Comparison of ENCODE assay signal across 9 mouse cellular contexts in the genomic region with DNA sequence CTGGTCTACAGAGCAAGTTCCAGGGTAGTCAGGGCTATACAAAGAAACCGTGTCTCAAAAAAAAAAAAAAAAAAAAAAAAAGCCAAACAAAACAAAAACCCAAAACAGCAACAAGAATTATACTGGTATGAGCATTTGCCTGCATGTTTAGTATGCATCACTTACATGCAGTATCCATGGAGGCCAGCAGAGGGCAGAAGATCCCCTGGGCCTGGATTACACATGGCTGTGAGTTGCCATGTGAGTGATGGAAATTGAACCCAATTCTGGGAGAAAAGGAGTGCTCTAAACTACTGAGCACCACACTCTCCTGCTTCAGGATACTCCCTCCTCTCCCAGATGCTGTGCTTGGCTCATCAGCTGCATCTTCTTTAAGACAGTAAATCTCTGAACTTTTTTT. TPM values are rescaled to one million over a fixed set of nuclear protein-coding genes. Genes with fewer than 3 reads are reported as not detected.
DNase-seq lines count a peak whose midpoint lies in the region; ATAC-seq lines count a peak whose summit lies in the region.
"Had no signal": no experiment of that assay in that cellular context is flagged by ENCODE, and none has a peak within 500 bp of the region (broad histone marks: within the 10 kb centered on the region; RNA-seq: fewer than 3 reads in every experiment).

No protein-coding gene starts in this region.

- no peaks in the 10 kb centered on the region for H3K27me3 ChIP-seq in intestine, embryonic 14.5 days (replicated peaks; ENCODE audit: control insufficient read depth, insufficient read depth, low read length)
- no peaks in the 10 kb centered on the region for H3K27me3 ChIP-seq in intestine, embryonic 16.5 days (replicated peaks; ENCODE audit: control insufficient read depth, insufficient read depth, low read length)
- no peaks in the 10 kb centered on the region for H3K27me3 ChIP-seq in neural tube, embryonic 11.5 days (ENCODE audit: control insufficient read depth, insufficient read depth, low read length)

- H3K36me3 ChIP-seq in intestine, embryonic 14.5 days (ENCODE audit: control insufficient read depth, insufficient read depth, low read length), result peaks cover 16% of the 10 kb centered on the region
- no peaks in the 10 kb centered on the region; the same call in 1 of the 2 replicates for H3K36me3 ChIP-seq in intestine, embryonic 16.5 days (ENCODE audit: control insufficient read depth, insufficient read depth, low read length)
- no peaks in the 10 kb centered on the region; the same call in 1 of the 2 replicates for H3K36me3 ChIP-seq in neural tube, embryonic 11.5 days (ENCODE audit: control insufficient read depth, insufficient read depth, low read length)

- H3K9ac ChIP-seq in intestine, embryonic 14.5 days (ENCODE audit: low read length), result no peak overlapping the region
- H3K9ac ChIP-seq in intestine, embryonic 16.5 days (ENCODE audit: low read depth, low read length), result no peak overlapping the region
- no peak overlapping the region for H3K9ac ChIP-seq in neural tube, embryonic 11.5 days (ENCODE audit: low read length)

- 30% methylated on average over 1 of the region's 1 CpGs for WGBS in intestine, embryonic 14.5 days
- WGBS in intestine, embryonic 16.5 days, result 31% methylated on average over 1 of the region's 1 CpGs
- 43% methylated on average over 1 of the region's 1 CpGs for WGBS in neural tube, embryonic 11.5 days

- peak; percentile 86 for DNase-seq in intestine, embryonic 14.5 days (ENCODE audit: low spot score)
- peak; percentile 41 for DNase-seq in MEL-GATA-1-ER (ENCODE audit: extremely low read depth, low read depth)
- peak; percentile 82 for DNase-seq in cerebellum, adult 9-10 months
- peak; percentile 17 to 37 for DNase-seq in heart, adult 9 months (ENCODE audit: low spot score in 2 of 2)
- DNase-seq in left cerebral cortex, adult 11 months (ENCODE audit: low spot score), result peak; percentile 53
- DNase-seq in neural tube, embryonic 11.5 days (ENCODE audit: low spot score), result peak; percentile 44
- peak; percentile 57 to 70 for DNase-seq in thymus, postnatal 10 days (ENCODE audit: low spot score in 2 of 2)

- no peak for ATAC-seq in intestine, embryonic 14.5 days (replicated peaks; ENCODE audit: low FRiP score, low TSS enrichment, low read depth)
- no peak for ATAC-seq in intestine, embryonic 16.5 days
- ATAC-seq in neural tube, embryonic 11.5 days (ENCODE audit: insufficient read depth, low FRiP score, low TSS enrichment), result no peak

- H3K27ac ChIP-seq in intestine, embryonic 14.5 days (ENCODE audit: low read depth), result no peak overlapping the region
- H3K27ac ChIP-seq in intestine, embryonic 16.5 days (ENCODE audit: low read length), result no peak overlapping the region
- no peak overlapping the region for H3K27ac ChIP-seq in neural tube, embryonic 11.5 days (ENCODE audit: low read depth, low read length)

- H3K9me3 ChIP-seq in intestine, embryonic 14.5 days (ENCODE audit: control insufficient read depth, low read length), result no peaks in the 10 kb centered on the region
- H3K9me3 ChIP-seq in intestine, embryonic 16.5 days (ENCODE audit: control insufficient read depth, low read length), result no peaks in the 10 kb centered on the region
- H3K9me3 ChIP-seq in neural tube, embryonic 11.5 days (ENCODE audit: control insufficient read depth, low read length), result no peaks in the 10 kb centered on the region

- H3K4me3 ChIP-seq in intestine, embryonic 14.5 days (ENCODE audit: low read depth, low read length), result no peak overlapping the region
- H3K4me3 ChIP-seq in intestine, embryonic 16.5 days (ENCODE audit: low read length), result no peak overlapping the region
- no peak overlapping the region for H3K4me3 ChIP-seq in neural tube, embryonic 11.5 days (ENCODE audit: low read depth, low read length)
- H3K4me3 ChIP-seq: erythroblast, embryonic 14.5 days had no signal

- H3K4me1 ChIP-seq in intestine, embryonic 14.5 days (replicated peaks; ENCODE audit: control insufficient read depth, insufficient read depth, low read length), result peaks cover 6% of the 10 kb centered on the region
- peaks cover 8% of the 10 kb centered on the region for H3K4me1 ChIP-seq in intestine, embryonic 16.5 days (ENCODE audit: control insufficient read depth, insufficient read depth, low read length)
- 0 out of 2 replicates have a peak, but pooled peaks cover 3% of the 10 kb centered on the region for H3K4me1 ChIP-seq in neural tube, embryonic 11.5 days (ENCODE audit: control insufficient read depth, insufficient read depth, low read length)

- H3K4me2 ChIP-seq in intestine, embryonic 14.5 days (ENCODE audit: low read length), result no peak overlapping the region
- no peak overlapping the region for H3K4me2 ChIP-seq in intestine, embryonic 16.5 days (ENCODE audit: low read depth, low read length)
- H3K4me2 ChIP-seq in neural tube, embryonic 11.5 days (ENCODE audit: low read depth), result no peak overlapping the region

RNA-seq across cellular contexts. Expression of a gene that starts 4.2 kb away (rescaled TPM):
- 33.9 and 38.1 TPM in 2 replicates for polyA plus RNA-seq in intestine, embryonic 14.5 days (2014; fragmentation: Nextera tagmentation; extraction: Ambion mirVana)
- polyA plus RNA-seq in intestine, embryonic 16.5 days (2015; fragmentation: Nextera tagmentation; extraction: Ambion mirVana), result 34.1 and 36.1 TPM in 2 replicates
- 53.8 and 59.5 TPM in 2 replicates for polyA plus RNA-seq in neural tube, embryonic 11.5 days (2014; fragmentation: Nextera tagmentation; extraction: Ambion mirVana)

RNA-seq across cellular contexts. Expression of a gene that starts 31.7 kb away (rescaled TPM):
- polyA plus RNA-seq in intestine, embryonic 14.5 days (2014; fragmentation: Nextera tagmentation; extraction: Ambion mirVana), result 0.61 and 0.75 TPM in 2 replicates
- 0.33 and 0.43 TPM in 2 replicates for polyA plus RNA-seq in intestine, embryonic 16.5 days (2015; fragmentation: Nextera tagmentation; extraction: Ambion mirVana)
- 1.7 and 2.2 TPM in 2 replicates for polyA plus RNA-seq in neural tube, embryonic 11.5 days (2014; fragmentation: Nextera tagmentation; extraction: Ambion mirVana)
- polyA plus RNA-seq: erythroblast, embryonic 14.5 days had no signal

RNA-seq across cellular contexts. Expression of a gene that starts 47.4 kb away (rescaled TPM):
- polyA plus RNA-seq in intestine, embryonic 14.5 days (2014; fragmentation: Nextera tagmentation; extraction: Ambion mirVana), result 62.8 and 67.3 TPM in 2 replicates
- 81.3 and 90.6 TPM in 2 replicates for polyA plus RNA-seq in intestine, embryonic 16.5 days (2015; fragmentation: Nextera tagmentation; extraction: Ambion mirVana)
- polyA plus RNA-seq in neural tube, embryonic 11.5 days (2014; fragmentation: Nextera tagmentation; extraction: Ambion mirVana), result 77.5 and 91.8 TPM in 2 replicates

RNA-seq across cellular contexts. Expression of a gene that starts 48.3 kb away (rescaled TPM):
- 4.1 and 4.3 TPM in 2 replicates for polyA plus RNA-seq in intestine, embryonic 14.5 days (2014; fragmentation: Nextera tagmentation; extraction: Ambion mirVana)
- 5.6 and 5.9 TPM in 2 replicates for polyA plus RNA-seq in intestine, embryonic 16.5 days (2015; fragmentation: Nextera tagmentation; extraction: Ambion mirVana)
- polyA plus RNA-seq in neural tube, embryonic 11.5 days (2014; fragmentation: Nextera tagmentation; extraction: Ambion mirVana), result 0.31 and 0.42 TPM in 2 replicates
- polyA plus RNA-seq: erythroblast, embryonic 14.5 days had no signal

RNA-seq across cellular contexts. Expression of a gene that starts 58.1 kb away (rescaled TPM):
- 146 and 160 TPM in 2 replicates for polyA plus RNA-seq in intestine, embryonic 14.5 days (2014; fragmentation: Nextera tagmentation; extraction: Ambion mirVana)
- 182 and 185 TPM in 2 replicates for polyA plus RNA-seq in intestine, embryonic 16.5 days (2015; fragmentation: Nextera tagmentation; extraction: Ambion mirVana)
- 57.7 and 57.8 TPM in 2 replicates for polyA plus RNA-seq in neural tube, embryonic 11.5 days (2014; fragmentation: Nextera tagmentation; extraction: Ambion mirVana)

Comparison
In these comparisons a context has a peak if more than half of its experiments do, and no peak if none do; other contexts are left out.
1. DNase-seq: peak in every context shown above with its lines; median percentile 86 in intestine, embryonic 14.5 days; 82 in cerebellum, adult 9-10 months; 64 in thymus, postnatal 10 days; 53 in left cerebral cortex, adult 11 months; 44 in neural tube, embryonic 11.5 days; 41 in MEL-GATA-1-ER; 27 in heart, adult 9 months.